Mouse (Mus musculus) liver, postnatal 0 days (tissue): ENCODE results near the gene Aldh1a7.

ENCODE experiments used
- CTCF ChIP-seq: sonication (generic); IDR thresholded peaks from 2 replicates; pipeline ENCODE4 v1.5.1; 2016; ENCODE audit warnings: antibody characterized with exemption, low read depth
- EP300 ChIP-seq: IDR thresholded peaks from 2 replicates; pipeline ENCODE4 v1.6.1; 2016; ENCODE audit warnings: antibody characterized with exemption, low read depth, mild to moderate bottlenecking

GRCm38 (mm10) chr19:20761119-20761518, 33.8 kb upstream of the Aldh1a7 start:
- TF ChIP-seq EP300 (peak; percentile 33), CTCF (no peak)
